Mouse (Mus musculus): Measurements from ENCODE around the gene Sall1.

DNA sequence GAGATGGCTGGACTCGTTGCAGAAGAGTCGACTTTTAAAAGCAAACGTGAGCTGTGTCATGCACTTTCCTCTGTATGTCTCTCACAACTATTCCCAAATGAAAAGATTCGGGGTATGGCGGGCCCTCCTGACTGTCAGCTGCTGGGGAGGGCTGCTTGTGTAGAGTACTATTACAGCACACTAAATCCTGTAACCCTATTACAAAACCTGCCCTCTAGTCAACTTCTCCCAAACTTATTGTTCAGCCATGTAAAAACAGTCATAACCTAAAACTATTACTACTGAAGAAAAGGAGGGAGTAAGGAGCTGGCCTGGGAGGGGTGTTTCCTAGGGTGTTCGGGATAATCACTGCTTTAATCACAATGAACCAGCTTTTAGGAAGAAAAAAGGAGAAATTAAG lies 4.1 kb downstream of the Sall1 start:
- TF ChIP-seq CTCF (IDR thresholded peaks at IDR 0.05; ENCODE audit: low read depth, low read length) (no peak), POLR2A (IDR thresholded peaks at IDR 0.05; ENCODE audit: insufficient read depth, low read length) (no peak)

All from ES-Bruce4 (cell line).